Mouse (Mus musculus): ENCODE results near the gene Plekha6. TPM values are rescaled to one million over a fixed set of nuclear protein-coding genes. Genes with fewer than 3 reads are reported as not detected.

Plekha6 gene
- polyA plus RNA-seq, 2 experiments: 0.81 to 2.1 TPM

DNA sequence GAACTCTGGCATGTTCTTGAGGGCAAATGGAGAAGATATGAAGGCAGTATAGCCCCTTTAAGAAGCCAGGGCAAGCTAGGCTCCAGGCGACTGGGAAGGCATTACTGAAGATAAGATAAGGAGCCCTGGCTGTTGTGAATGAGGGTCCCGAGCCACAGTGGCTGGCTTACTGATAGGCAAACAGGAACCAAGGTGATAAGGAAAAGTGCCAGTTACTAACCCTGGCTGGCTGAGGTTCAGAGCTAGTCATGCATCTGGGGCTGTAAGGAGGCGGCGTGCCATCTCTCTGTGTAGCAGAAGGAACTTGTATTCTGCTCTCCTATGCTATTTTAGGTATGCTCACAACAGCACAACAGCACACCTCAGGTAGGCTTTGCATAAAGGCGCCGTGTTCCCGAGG is 80.7 kb downstream of the Plekha6 start:
- WGBS (ENCODE audit: insufficient replicate concordance): 17% methylated on average over 7 of the region's 7 CpGs
- ATAC-seq (ENCODE audit: insufficient read depth): peak; percentile 91
- Histone ChIP-seq H3K27ac (no peak overlapping the region), H3K27me3 (ENCODE audit: control insufficient read depth, insufficient read depth, low read length) (no peaks in the 10 kb centered on the region), H3K9ac (replicated peaks) (0 out of 2 replicates have a peak overlapping the region, but pooled peaks have one; percentile 7), H3K4me1 (replicated peaks; ENCODE audit: control insufficient read depth in 2 of 2, insufficient read depth in 2 of 2, low read length in 1 of 2) (peaks cover 18 to 35% of the 10 kb centered on the region in 2 experiments), H3K4me3 (ENCODE audit: insufficient read depth in 1 of 2, low read depth in 2 of 2, low read length in 2 of 2) (no peak overlapping the region; a peak in 1 of 4 replicates), H3K9me3 (ENCODE audit: control insufficient read depth, low read length) (no peaks in the 10 kb centered on the region), H3K4me2 (ENCODE audit: low read depth) (peak overlapping the region; percentile 53), H3K36me3 (replicated peaks; ENCODE audit: control insufficient read depth, insufficient read depth, low read depth) (no peaks in the 10 kb centered on the region)
- TF ChIP-seq EP300 (IDR thresholded peaks at IDR 0.05; ENCODE audit: low read depth): peak; percentile 90
- TF ChIP-seq CTCF (IDR thresholded peaks at IDR 0.05; ENCODE audit: low read depth): no peak
- peak; percentile 47 to 60 (median 58) for DNase-seq (ENCODE audit: low read depth in 3 of 3, low spot score in 3 of 3)

DNA sequence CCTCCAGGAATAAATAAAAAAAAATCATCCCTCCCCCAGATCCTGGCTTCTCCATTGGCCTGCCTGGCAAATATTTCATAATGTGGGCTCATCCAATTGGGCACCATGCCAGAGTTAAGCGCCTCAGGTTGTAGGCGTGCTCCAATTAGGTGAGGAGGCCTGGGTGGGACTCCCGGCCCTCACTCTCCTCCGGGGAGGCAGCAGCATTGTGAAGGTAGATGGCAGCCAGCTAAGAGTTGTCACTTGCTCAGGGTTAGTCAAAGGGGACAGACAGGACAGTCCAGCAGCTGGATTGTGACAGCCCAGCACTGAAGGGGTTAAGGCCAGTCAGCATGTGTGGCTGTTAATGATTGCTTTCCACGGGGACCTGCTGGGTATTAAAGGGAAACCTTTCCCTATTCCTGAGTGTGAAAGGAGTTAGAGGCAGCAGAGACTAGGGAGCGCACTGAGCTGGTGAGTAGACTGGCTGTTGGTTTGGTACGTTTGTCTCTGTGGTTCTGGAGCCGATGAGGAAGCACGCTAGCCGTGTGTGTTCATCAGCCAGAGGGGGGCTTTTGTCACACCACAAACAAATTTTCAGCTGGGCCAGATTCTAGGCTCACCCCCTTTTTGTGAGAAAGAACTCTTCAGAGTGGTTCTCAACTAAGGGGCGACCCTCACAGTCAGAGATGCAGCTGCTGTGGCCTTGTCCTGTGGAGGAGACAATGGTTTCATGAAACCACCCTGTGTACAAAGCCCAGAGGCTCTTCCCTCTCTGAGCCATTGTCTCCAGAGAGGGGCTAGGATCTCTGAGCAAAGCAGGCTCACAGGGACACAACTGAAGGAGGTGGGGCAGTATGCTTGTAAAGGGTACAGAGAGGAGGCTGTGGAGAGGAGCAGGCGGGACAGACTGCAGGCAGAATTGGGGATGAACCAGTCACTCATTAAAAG is 81.9 kb downstream of the Plekha6 start:
- H3K27me3 ChIP-seq (ENCODE audit: control insufficient read depth, insufficient read depth, low read length): no peaks in the 10 kb centered on the region
- H3K27ac ChIP-seq: no peak overlapping the region
- no peak overlapping the region for H3K9ac ChIP-seq (replicated peaks)
- H3K4me1 ChIP-seq (replicated peaks; ENCODE audit: control insufficient read depth in 2 of 2, insufficient read depth in 2 of 2, low read length in 1 of 2): peaks cover 18 to 35% of the 10 kb centered on the region in 2 experiments
- peak overlapping the region; percentile 18 to 50; a peak in 3 of 4 replicates for H3K4me3 ChIP-seq (ENCODE audit: insufficient read depth in 1 of 2, low read depth in 2 of 2, low read length in 2 of 2)
- ATAC-seq (ENCODE audit: insufficient read depth) (peak; percentile 38), DNase-seq (ENCODE audit: low read depth in 3 of 3, low spot score in 3 of 3) (peak in 1 of 3 experiments; percentile 20)
- H3K36me3 ChIP-seq (replicated peaks; ENCODE audit: control insufficient read depth, insufficient read depth, low read depth): no peaks in the 10 kb centered on the region
- TF ChIP-seq CTCF (IDR thresholded peaks at IDR 0.05; ENCODE audit: low read depth): no peak
- no peak for TF ChIP-seq EP300 (IDR thresholded peaks at IDR 0.05; ENCODE audit: low read depth)
- peak overlapping the region; percentile 34 for H3K4me2 ChIP-seq (ENCODE audit: low read depth)
- H3K9me3 ChIP-seq (ENCODE audit: control insufficient read depth, low read length): no peaks in the 10 kb centered on the region
- 30% methylated on average over 12 of the region's 12 CpGs for whole genome bisulfite sequencing (ENCODE audit: insufficient replicate concordance)

DNA sequence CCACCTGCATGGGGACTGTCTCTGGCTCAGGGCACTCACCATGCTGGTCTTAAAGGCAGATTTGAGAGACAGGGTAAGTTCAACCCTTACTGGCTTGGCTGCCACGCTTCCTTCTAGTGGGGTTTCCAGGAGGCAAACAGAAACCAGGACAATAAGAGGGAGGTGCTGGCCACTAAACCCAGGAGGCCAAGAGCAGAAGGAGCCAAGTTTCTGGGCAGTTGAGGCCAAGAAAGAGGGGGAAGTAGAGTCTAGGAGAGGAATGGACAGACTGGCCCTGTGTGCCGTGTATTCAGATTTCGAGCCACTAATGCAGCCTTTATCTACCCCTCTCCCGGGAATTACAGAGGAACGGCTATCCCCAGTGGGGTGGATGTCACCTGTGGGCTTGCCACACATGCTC is 83.2 kb downstream of the Plekha6 start:
- H3K9me3 ChIP-seq (ENCODE audit: control insufficient read depth, low read length): no peaks in the 10 kb centered on the region
- H3K36me3 ChIP-seq (replicated peaks; ENCODE audit: control insufficient read depth, insufficient read depth, low read depth): no peaks in the 10 kb centered on the region
- H3K27me3 ChIP-seq (ENCODE audit: control insufficient read depth, insufficient read depth, low read length): no peaks in the 10 kb centered on the region
- no peak overlapping the region for H3K27ac ChIP-seq
- peaks cover 18 to 41% of the 10 kb centered on the region in 2 experiments for H3K4me1 ChIP-seq (replicated peaks; ENCODE audit: control insufficient read depth in 2 of 2, insufficient read depth in 2 of 2, low read length in 1 of 2)
- TF ChIP-seq EP300 (IDR thresholded peaks at IDR 0.05; ENCODE audit: low read depth) (no peak), CTCF (IDR thresholded peaks at IDR 0.05; ENCODE audit: low read depth) (no peak)
- H3K9ac ChIP-seq (replicated peaks): no peak overlapping the region
- DNase-seq (ENCODE audit: low read depth in 3 of 3, low spot score in 3 of 3): no peak
- 72% methylated on average over 5 of the region's 5 CpGs for WGBS (ENCODE audit: insufficient replicate concordance)
- no peak overlapping the region for H3K4me3 ChIP-seq (ENCODE audit: insufficient read depth in 1 of 2, low read depth in 2 of 2, low read length in 2 of 2)
- no peak overlapping the region; the same call in 1 of the 2 replicates for H3K4me2 ChIP-seq (ENCODE audit: low read depth)
- ATAC-seq (ENCODE audit: insufficient read depth): no peak

DNA sequence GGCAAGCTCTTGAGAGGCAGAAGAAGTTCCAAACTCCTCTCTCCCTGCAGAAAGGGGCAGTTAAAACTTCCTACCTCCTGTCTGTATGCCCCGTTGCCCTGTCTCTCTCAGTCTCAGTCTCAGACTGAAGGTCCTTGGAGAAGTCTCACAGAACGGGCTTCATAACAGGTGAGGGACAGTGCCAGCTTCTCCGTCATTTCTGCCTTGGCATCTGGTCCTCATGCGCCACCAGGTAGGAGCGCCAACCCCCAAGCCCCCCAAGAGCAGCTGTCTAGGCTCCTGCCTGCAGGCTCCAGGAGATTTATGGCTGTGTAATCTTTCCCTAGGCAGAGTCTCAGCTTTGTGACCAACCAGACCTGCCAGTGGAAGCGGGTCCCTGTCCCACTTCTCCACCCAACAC is 86.8 kb downstream of the Plekha6 start:
- Histone ChIP-seq H3K4me3 (ENCODE audit: insufficient read depth in 1 of 2, low read depth in 2 of 2, low read length in 2 of 2) (no peak overlapping the region), H3K27me3 (ENCODE audit: control insufficient read depth, insufficient read depth, low read length) (no peaks in the 10 kb centered on the region), H3K4me2 (ENCODE audit: low read depth) (no peak overlapping the region), H3K9me3 (ENCODE audit: control insufficient read depth, low read length) (no peaks in the 10 kb centered on the region), H3K4me1 (replicated peaks; ENCODE audit: control insufficient read depth in 2 of 2, insufficient read depth in 2 of 2, low read length in 1 of 2) (peaks cover 2 to 31% of the 10 kb centered on the region in 2 experiments; a peak in 3 of 4 replicates), H3K9ac (replicated peaks) (no peak overlapping the region), H3K27ac (no peak overlapping the region), H3K36me3 (replicated peaks; ENCODE audit: control insufficient read depth, insufficient read depth, low read depth) (no peaks in the 10 kb centered on the region)
- WGBS (ENCODE audit: insufficient replicate concordance): 66% methylated on average over 6 of the region's 6 CpGs
- ATAC-seq (ENCODE audit: insufficient read depth): no peak
- TF ChIP-seq CTCF (IDR thresholded peaks at IDR 0.05; ENCODE audit: low read depth) (no peak), EP300 (IDR thresholded peaks at IDR 0.05; ENCODE audit: low read depth) (no peak)
- DNase-seq (ENCODE audit: low read depth in 3 of 3, low spot score in 3 of 3): no peak

DNA sequence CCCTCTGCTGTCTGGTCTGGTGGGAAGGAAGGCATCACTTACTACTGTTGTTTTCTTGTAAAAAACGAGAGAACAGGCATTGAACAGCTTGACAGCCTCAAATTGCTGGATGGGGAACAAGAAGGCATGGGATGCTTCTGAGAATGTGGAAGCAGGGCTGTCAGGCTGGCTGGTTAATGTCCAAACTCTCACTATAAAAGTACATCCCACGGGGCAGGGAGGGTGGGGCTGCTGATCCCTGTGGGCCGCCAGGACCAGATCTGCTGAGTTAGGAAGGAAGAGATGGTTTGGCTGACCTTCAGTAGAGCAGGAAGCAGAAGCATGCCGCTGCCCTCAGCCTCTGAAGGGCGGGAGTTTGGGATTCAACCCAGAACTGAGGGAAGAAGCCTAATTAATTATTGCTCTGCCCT is 87.6 kb downstream of the Plekha6 start:
- DNase-seq (ENCODE audit: low read depth in 3 of 3, low spot score in 3 of 3): no peak
- 26% methylated on average over 5 of the region's 5 CpGs for WGBS (ENCODE audit: insufficient replicate concordance)

More for the DNA sequence above, 87.6 kb downstream of the Plekha6 start:
- Histone ChIP-seq H3K4me3 (ENCODE audit: insufficient read depth in 1 of 2, low read depth in 2 of 2, low read length in 2 of 2) (no peak overlapping the region), H3K4me1 (replicated peaks; ENCODE audit: control insufficient read depth in 2 of 2, insufficient read depth in 2 of 2, low read length in 1 of 2) (peaks cover 0 to 25% of the 10 kb centered on the region in 2 experiments; a peak in 3 of 4 replicates), H3K9ac (replicated peaks) (no peak overlapping the region), H3K27me3 (ENCODE audit: control insufficient read depth, insufficient read depth, low read length) (no peaks in the 10 kb centered on the region), H3K4me2 (ENCODE audit: low read depth) (no peak overlapping the region), H3K27ac (no peak overlapping the region), H3K9me3 (ENCODE audit: control insufficient read depth, low read length) (no peaks in the 10 kb centered on the region), H3K36me3 (replicated peaks; ENCODE audit: control insufficient read depth, insufficient read depth, low read depth) (no peaks in the 10 kb centered on the region)
- TF ChIP-seq EP300 (IDR thresholded peaks at IDR 0.05; ENCODE audit: low read depth) (no peak), CTCF (IDR thresholded peaks at IDR 0.05; ENCODE audit: low read depth) (no peak)
- ATAC-seq (ENCODE audit: insufficient read depth): no peak
